Mouse (Mus musculus): ENCODE results near the gene Kdm1b. TPM values are rescaled to one million over a fixed set of nuclear protein-coding genes. Genes with fewer than 3 reads are reported as not detected.

The Kdm1b gene
- 90.8 TPM for polyA plus RNA-seq (2014; fragmentation: Illumina TruSeq; extraction: RNeasy Lipid Tissue Mini Kit (QIAGEN cat#74804))

GRCm38 (mm10) chr13:47043030-47043680 lies at the start of gene Kdm1b:
Kdm1b (plus strand) TSS chr13:47043499.

GRCm38 (mm10) chr13:47014334-47015194 lies 28.7 kb upstream of the Kdm1b start, which contains the start of gene Nhlrc1:
Nhlrc1 (minus strand) TSS chr13:47014850.

GRCm38 (mm10) chr13:47044617-47044947 lies 1.3 kb downstream of the Kdm1b start, which contains the start of gene Tpmt:
Tpmt (minus strand) TSS chr13:47044737.

DNA sequence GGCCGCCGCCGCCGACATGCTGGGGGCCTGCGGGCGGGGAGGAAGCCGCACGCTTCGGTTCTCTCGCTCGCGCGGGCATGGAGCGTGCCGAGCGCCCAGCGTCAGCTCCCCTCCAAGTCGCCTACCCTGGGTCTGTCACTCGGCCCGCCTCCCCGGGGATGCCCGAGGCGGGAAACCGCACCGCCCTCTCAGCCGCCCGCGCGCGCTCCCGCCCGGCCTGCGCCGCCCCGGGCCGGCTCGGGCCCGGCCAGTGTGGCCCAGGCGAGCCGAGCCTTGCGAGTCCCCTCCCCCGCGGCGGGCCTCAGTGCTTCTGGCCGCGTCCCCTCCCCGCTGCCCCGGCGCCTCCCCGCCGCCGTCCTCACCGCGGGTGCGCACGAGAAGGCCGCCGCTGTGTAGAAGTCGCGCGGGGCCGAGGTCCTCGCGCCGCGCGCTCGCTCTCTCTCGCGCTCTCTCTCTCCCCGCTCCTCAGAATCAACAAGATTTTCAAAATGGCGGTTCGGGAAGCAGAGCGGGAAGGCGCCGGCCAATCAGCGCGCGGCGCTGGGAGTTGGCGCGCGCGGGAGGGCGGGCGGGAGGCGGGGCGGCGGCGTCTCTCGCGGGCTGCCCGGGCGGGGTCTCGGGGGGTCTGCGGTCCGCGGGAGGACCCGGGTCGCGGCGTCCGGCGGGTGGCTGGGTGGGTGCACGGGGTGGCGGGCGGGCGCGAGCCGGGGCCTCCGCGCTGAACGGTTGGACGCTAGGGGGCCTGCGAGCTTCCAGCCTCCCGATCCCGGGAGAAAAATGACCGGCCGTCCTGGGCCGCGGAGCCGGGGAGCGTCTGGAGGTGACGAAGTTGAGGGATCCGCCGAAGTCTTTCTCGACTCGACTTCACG lies 62.6 kb downstream of the Kdm1b start, which contains the start of gene Dek:
Gene Dek (minus strand): TSS at position 491 of the 869 bp plus-strand sequence.

GRCm38 (mm10) chr13:47122537-47123430 lies 79.5 kb downstream of the Kdm1b start, which contains the start of gene Rnf144b:
Rnf144b (plus strand) TSS chr13:47122656.

Other genes with a start within 250 kb of the Kdm1b start
- 17.1 TPM for gene Kif13a, start 113.6 kb upstream of the Kdm1b start, polyA plus RNA-seq (2014; fragmentation: Illumina TruSeq; extraction: RNeasy Lipid Tissue Mini Kit (QIAGEN cat#74804))
- gene Nhlrc1, start 28.6 kb upstream of the Kdm1b start, polyA plus RNA-seq (2014; fragmentation: Illumina TruSeq; extraction: RNeasy Lipid Tissue Mini Kit (QIAGEN cat#74804)): 9.9 TPM
- 38.1 TPM for gene Tpmt, start 1.2 kb downstream of the Kdm1b start, polyA plus RNA-seq (2014; fragmentation: Illumina TruSeq; extraction: RNeasy Lipid Tissue Mini Kit (QIAGEN cat#74804))
- gene Dek, start 62.7 kb downstream of the Kdm1b start, polyA plus RNA-seq (2014; fragmentation: Illumina TruSeq; extraction: RNeasy Lipid Tissue Mini Kit (QIAGEN cat#74804)): 626 TPM
- gene Rnf144b, start 79.2 kb downstream of the Kdm1b start, polyA plus RNA-seq (2014; fragmentation: Illumina TruSeq; extraction: RNeasy Lipid Tissue Mini Kit (QIAGEN cat#74804)): 34.8 TPM

Data from ovary, adult 10 weeks (tissue).